In the genomic region with DNA sequence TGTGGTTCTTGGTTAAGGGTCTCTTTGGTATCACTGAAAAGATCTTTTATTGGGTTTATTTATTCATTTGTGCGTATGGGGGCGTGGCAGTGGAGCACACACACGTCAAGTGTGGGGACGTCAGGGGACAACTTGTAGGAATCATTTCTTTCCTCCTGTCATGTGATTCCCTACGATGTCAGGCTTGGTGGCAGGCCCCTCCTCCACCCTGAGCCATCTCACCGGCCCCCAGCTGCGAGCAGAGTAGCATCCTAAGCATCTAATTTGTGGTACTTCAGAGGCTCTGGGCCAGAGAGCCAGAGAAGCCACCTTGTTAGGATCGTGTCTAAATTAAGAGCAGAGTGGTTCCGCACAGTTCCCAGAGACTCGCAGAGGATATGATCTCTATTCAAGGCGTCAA, we compare ENCODE assay signal across 30 mouse cellular contexts. TPM values are rescaled to one million over a fixed set of nuclear protein-coding genes. Genes with fewer than 3 reads are reported as not detected.
DNase-seq lines count a peak whose midpoint lies in the region; ATAC-seq lines count a peak whose summit lies in the region.
"Had no signal": no experiment of that assay in that cellular context is flagged by ENCODE, and none has a peak within 500 bp of the region (broad histone marks: within the 10 kb centered on the region; RNA-seq: fewer than 3 reads in every experiment).

No protein-coding gene starts in this region.

- H3K9ac ChIP-seq in midbrain, embryonic 13.5 days (replicated peaks) = no peak overlapping the region
- no peak overlapping the region for H3K9ac ChIP-seq in midbrain, embryonic 11.5 days (ENCODE audit: low read length)
- H3K9ac ChIP-seq: embryonic facial prominence, embryonic 13.5 days; forebrain, embryonic 12.5 days; forebrain, embryonic 15.5 days; heart, embryonic 12.5 days; heart, embryonic 15.5 days had no signal

- peaks cover 47% of the 10 kb centered on the region for H3K36me3 ChIP-seq in midbrain, embryonic 13.5 days
- H3K36me3 ChIP-seq in midbrain, embryonic 11.5 days (ENCODE audit: control insufficient read depth, insufficient read depth, low read length) = 0 out of 2 replicates have a peak, but pooled peaks cover 4% of the 10 kb centered on the region
- H3K36me3 ChIP-seq: embryonic facial prominence, embryonic 13.5 days; heart, embryonic 12.5 days; heart, embryonic 15.5 days had no signal

- DNase-seq in frontal cortex, adult 2 months (ENCODE audit: extremely low spot score in 1 of 2, low spot score in 1 of 2) = no peak
- DNase-seq in midbrain, embryonic 11.5 days (ENCODE audit: low spot score, missing footprints) = no peak
- DNase-seq in R1 (ENCODE audit: low read depth, low spot score) = peak; percentile 53
- no peak for DNase-seq in left cerebral cortex, postnatal 36 days (ENCODE audit: low spot score in 2 of 2)
- no peak for DNase-seq in heart, adult 8-10 months (ENCODE audit: low spot score)
- DNase-seq: adrenal gland, postnatal 10 days; adrenal gland, postnatal 36 days; cerebellum, adult 11 months; cerebellum, adult 2 months; cerebellum, adult 9-11 months; cerebellum, postnatal 36 days; embryo, embryonic 11 days; gastrocnemius, adult 2 months; gastrocnemius, postnatal 14 days; heart, adult 11 months; heart, postnatal 10 days; heart, postnatal 36 days had no signal

- intact Hi-C loops in left cerebral cortex, postnatal 36 days (cut with DNase I) = no loop called here

- peak overlapping the region; percentile 4; the same call in 1 of the 2 replicates for H3K27ac ChIP-seq in midbrain, embryonic 13.5 days
- no peak overlapping the region for H3K27ac ChIP-seq in midbrain, embryonic 11.5 days (ENCODE audit: low read depth, low read length)
- H3K27ac ChIP-seq: embryonic facial prominence, embryonic 10.5 days; embryonic facial prominence, embryonic 13.5 days; forebrain, embryonic 12.5 days; forebrain, embryonic 15.5 days; gastrocnemius, adult 2 months; heart, embryonic 15.5 days; hindbrain, postnatal 0 days had no signal

- H3K27me3 ChIP-seq in midbrain, embryonic 13.5 days = no peaks in the 10 kb centered on the region
- H3K27me3 ChIP-seq in midbrain, embryonic 11.5 days (ENCODE audit: control insufficient read depth, insufficient read depth, low read length) = no peaks in the 10 kb centered on the region
- H3K27me3 ChIP-seq: embryonic facial prominence, embryonic 13.5 days; forebrain, embryonic 12.5 days; forebrain, embryonic 15.5 days had no signal

- 0 out of 2 replicates have a peak, but pooled peaks have one; percentile 27 for ATAC-seq in frontal cortex, adult (ENCODE audit: low TSS enrichment)
- no peak for ATAC-seq in midbrain, embryonic 13.5 days
- no peak for ATAC-seq in midbrain, embryonic 11.5 days (ENCODE audit: low FRiP score)
- ATAC-seq: forebrain, embryonic 15.5 days; hindbrain, postnatal 0 days; inflammation-experienced regulatory T-cells, adult 6 months; intestine, embryonic 16.5 days had no signal

- WGBS in midbrain, embryonic 13.5 days = 58% methylated on average over 11 of the region's 11 CpGs
- 68% methylated on average over 11 of the region's 11 CpGs for WGBS in midbrain, embryonic 11.5 days

- H3K9me3 ChIP-seq in midbrain, embryonic 13.5 days = no peaks in the 10 kb centered on the region
- no peaks in the 10 kb centered on the region for H3K9me3 ChIP-seq in midbrain, embryonic 11.5 days (ENCODE audit: control insufficient read depth, low read length)
- H3K9me3 ChIP-seq: embryonic facial prominence, embryonic 10.5 days; embryonic facial prominence, embryonic 13.5 days; forebrain, embryonic 12.5 days; forebrain, embryonic 15.5 days; heart, embryonic 12.5 days; heart, embryonic 15.5 days had no signal

- H3K4me3 ChIP-seq in midbrain, embryonic 13.5 days (replicated peaks) = no peak overlapping the region
- no peak overlapping the region for H3K4me3 ChIP-seq in midbrain, embryonic 11.5 days (ENCODE audit: low read depth, low read length)
- H3K4me3 ChIP-seq: embryonic facial prominence, embryonic 10.5 days; embryonic facial prominence, embryonic 13.5 days; erythroblast, embryonic 14.5 days; forebrain, embryonic 12.5 days; forebrain, embryonic 15.5 days; gastrocnemius, adult 2 months; heart, embryonic 12.5 days; heart, embryonic 15.5 days had no signal

- H3K4me2 ChIP-seq in midbrain, embryonic 13.5 days (replicated peaks) = no peak overlapping the region
- H3K4me2 ChIP-seq in midbrain, embryonic 11.5 days = no peak overlapping the region
- H3K4me2 ChIP-seq: embryonic facial prominence, embryonic 13.5 days; forebrain, embryonic 12.5 days; forebrain, embryonic 15.5 days; heart, embryonic 12.5 days; heart, embryonic 15.5 days had no signal

- peaks cover 31% of the 10 kb centered on the region for H3K4me1 ChIP-seq in midbrain, embryonic 13.5 days (replicated peaks)
- H3K4me1 ChIP-seq in midbrain, embryonic 11.5 days (ENCODE audit: control insufficient read depth, insufficient read depth, low read length) = peaks cover 8% of the 10 kb centered on the region; the same call in 1 of the 2 replicates

RNA-seq across cellular contexts. Expression of gene Mgat5b, which starts 50.8 kb away (rescaled TPM):
- 60.5 and 69.0 TPM in 2 replicates for polyA plus RNA-seq in frontal cortex, adult 2 months (2012; rRNA removed)
- 16.8 and 21.8 TPM in 2 replicates for polyA plus RNA-seq in midbrain, embryonic 13.5 days (2015; fragmentation: Nextera tagmentation; extraction: Ambion mirVana)
- 5.1 and 6.5 TPM in 2 replicates for polyA plus RNA-seq in midbrain, embryonic 11.5 days (2014; fragmentation: Nextera tagmentation; extraction: Ambion mirVana)
- total RNA-seq in left cerebral cortex, postnatal 36 days (2021) = 10 to 100 TPM; 76.5 to 86.1 TPM
- total RNA-seq in heart, adult 8-10 months (2022) = under 1 TPM in 3 of 4 experiments, not detected in 1; 0.14 to 0.78 (median 0.19) TPM
- total RNA-seq: gastrocnemius, adult 2 months; MEL had no signal
- polyA plus RNA-seq: erythroblast, embryonic 14.5 days; inflammation-experienced regulatory T-cells, adult 6 months had no signal
